Mouse (Mus musculus) forebrain, embryonic 14.5 days (tissue): ENCODE measurements around the gene Slc26a10. TPM values are rescaled to one million over a fixed set of nuclear protein-coding genes. Genes with fewer than 3 reads are reported as not detected.

ENCODE experiments used
- polyA plus RNA-seq: library from polyadenylated mRNA; unstranded; fragments of >200 nt; fragmentation: Nextera tagmentation; extraction: Ambion mirVana; gene quantifications from 2 replicates; pipeline ENCODE4 v1.2.1, GENCODE M21; 2014

The Slc26a10 gene
- polyA plus RNA-seq, 1 experiment from 2014 or later, result 0.69 TPM

Other genes with a start within 250 kb of the Slc26a10 start
- 30.2 and 34.5 TPM in 2 replicates for gene Ctdsp2, start 201.9 kb downstream of the Slc26a10 start, polyA plus RNA-seq
- 0.07 and 0.70 TPM in 2 replicates for gene Avil, start 179.9 kb downstream of the Slc26a10 start, polyA plus RNA-seq
- 64.4 and 65.4 TPM in 2 replicates for gene Tsfm, start 149.8 kb downstream of the Slc26a10 start, polyA plus RNA-seq
- gene Mettl1, start 139.2 kb downstream of the Slc26a10 start, polyA plus RNA-seq, result 21.4 and 22.3 TPM in 2 replicates
- gene Eef1akmt3, start 139.1 kb downstream of the Slc26a10 start, polyA plus RNA-seq, result 0.06 TPM in 1 of 2 replicates, not detected in the other
- gene Cyp27b1, start 132.4 kb downstream of the Slc26a10 start, polyA plus RNA-seq, result 0.09 TPM in 1 of 2 replicates, not detected in the other
- 8.2 and 8.8 TPM in 2 replicates for gene March9, start 120.5 kb downstream of the Slc26a10 start, polyA plus RNA-seq
- 1,959 and 2,468 TPM in 2 replicates for gene Cdk4, start 117.1 kb downstream of the Slc26a10 start, polyA plus RNA-seq
- gene Tspan31, start 110.4 kb downstream of the Slc26a10 start, polyA plus RNA-seq, result 36.7 and 44.5 TPM in 2 replicates
- gene Agap2, start 105.4 kb downstream of the Slc26a10 start, polyA plus RNA-seq, result 3.9 and 4.7 TPM in 2 replicates
- gene Os9, start 59.5 kb downstream of the Slc26a10 start, polyA plus RNA-seq, result 53.0 and 66.3 TPM in 2 replicates
- 30.7 and 46.8 TPM in 2 replicates for gene B4galnt1, start 15.4 kb downstream of the Slc26a10 start, polyA plus RNA-seq
- 21.4 and 22.9 TPM in 2 replicates for gene Arhgef25, start 9.4 kb upstream of the Slc26a10 start, polyA plus RNA-seq
- 148 and 187 TPM in 2 replicates for gene Dtx3, start 15.1 kb upstream of the Slc26a10 start, polyA plus RNA-seq
- gene Pip4k2c, start 30.9 kb upstream of the Slc26a10 start, polyA plus RNA-seq, result 15.3 and 17.4 TPM in 2 replicates
- gene Kif5a, start 82.7 kb upstream of the Slc26a10 start, polyA plus RNA-seq, result 47.6 and 68.8 TPM in 2 replicates
- gene Dctn2, start 85.7 kb upstream of the Slc26a10 start, polyA plus RNA-seq, result 286 and 300 TPM in 2 replicates
- gene Mbd6, start 108.4 kb upstream of the Slc26a10 start, polyA plus RNA-seq, result 8.4 and 11.2 TPM in 2 replicates
- gene Mars, start 131.1 kb upstream of the Slc26a10 start, polyA plus RNA-seq, result 124 and 135 TPM in 2 replicates
- gene Arhgap9, start 141.3 kb upstream of the Slc26a10 start, polyA plus RNA-seq, result 0.70 and 1.2 TPM in 2 replicates
- 0.55 and 1.0 TPM in 2 replicates for gene Gli1, start 161.3 kb upstream of the Slc26a10 start, polyA plus RNA-seq
- not detected in 2 replicates for gene Inhbe, start 173.8 kb upstream of the Slc26a10 start, polyA plus RNA-seq
- gene Inhbc, start 189.8 kb upstream of the Slc26a10 start, polyA plus RNA-seq, result not detected in 2 replicates
- 24.2 and 32.4 TPM in 2 replicates for gene R3hdm2, start 199.7 kb upstream of the Slc26a10 start, polyA plus RNA-seq